Mouse (Mus musculus): ENCODE data around the gene Clk4.

Clk4 gene

DNA sequence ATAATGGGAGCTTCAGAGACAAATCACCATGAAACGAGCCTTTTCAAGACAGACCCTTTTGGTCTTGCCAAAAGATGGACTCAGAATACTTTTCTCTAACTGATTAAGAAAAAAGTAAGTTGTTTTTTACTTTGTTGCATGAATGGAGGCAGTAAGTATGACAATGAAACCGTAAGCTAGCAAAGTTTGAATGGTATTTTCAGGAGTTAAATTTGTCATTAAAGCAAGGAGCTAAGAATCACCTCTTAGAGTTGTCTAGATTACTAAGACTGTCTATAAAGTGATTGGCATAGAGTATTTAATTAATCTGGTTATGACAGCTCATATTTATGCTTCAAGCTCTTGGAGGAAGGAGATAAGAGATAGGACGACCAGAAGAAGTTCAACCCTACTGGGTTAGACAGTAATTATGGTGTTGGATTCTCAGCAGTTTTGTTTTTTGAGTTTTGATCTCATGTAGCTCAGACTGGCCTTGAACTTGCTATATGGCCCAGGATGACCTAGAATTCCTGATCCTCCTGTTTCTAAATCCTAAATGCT is at the start of gene Clk4:
TSS of gene Clk4 (plus strand) at position 51 of the 540 bp plus-strand sequence.
- in situ Hi-C loops (cut with MboI; ENCODE audit: low sequenced_read_pairs): no loop called here

DNA sequence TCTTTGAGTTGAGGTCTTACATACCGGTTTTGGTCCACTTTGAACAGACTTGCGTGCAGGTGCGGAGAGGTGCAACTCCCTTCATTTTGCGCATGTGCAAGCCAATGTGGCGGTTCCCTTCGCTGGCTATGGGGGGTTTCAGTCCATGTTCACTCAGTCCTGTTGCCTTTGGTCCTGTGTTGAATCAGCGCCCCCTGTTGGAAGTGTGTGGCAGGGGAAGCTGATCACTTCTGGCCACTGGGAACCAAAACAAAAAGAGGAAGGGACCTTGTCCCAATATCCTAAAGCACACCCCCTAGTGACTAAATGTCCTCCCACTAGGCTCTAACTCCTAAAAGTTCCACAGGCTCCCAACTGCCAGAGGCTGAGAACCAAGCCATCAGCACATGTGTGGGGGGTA is 47.5 kb upstream of the Clk4 start:
- in situ Hi-C loops (cut with MboI; ENCODE audit: low sequenced_read_pairs): no loop called here

GRCm38 (mm10) chr11:51219396-51219980 is 42.0 kb upstream of the Clk4 start:
- in situ Hi-C loops (cut with MboI; ENCODE audit: low sequenced_read_pairs): no loop called here

DNA sequence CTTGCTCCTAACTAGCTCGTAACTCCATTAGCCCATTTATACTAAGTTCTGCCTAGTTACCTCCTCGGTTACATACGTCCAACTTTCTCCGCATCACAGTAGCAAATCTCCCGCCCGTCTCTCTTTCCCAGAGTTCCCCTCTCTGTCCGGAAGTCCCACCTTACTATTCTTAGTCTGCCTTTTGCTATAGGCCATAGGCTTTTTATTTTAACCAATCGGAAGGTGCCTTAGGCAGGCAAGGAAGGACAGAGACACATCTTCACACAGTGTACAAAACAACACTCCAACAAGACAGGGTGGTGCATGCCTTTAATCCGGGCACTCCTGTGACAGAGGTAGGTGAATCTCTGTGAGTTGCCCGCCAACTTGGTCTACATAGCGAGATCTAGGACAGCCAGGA is 41.2 kb upstream of the Clk4 start, which contains the start of gene Gm12569:
TSS of gene Gm12569 (plus strand) at position 166 of the 400 bp plus-strand sequence.
- in situ Hi-C loops (cut with MboI; ENCODE audit: low sequenced_read_pairs): no loop called here

GRCm38 (mm10) chr11:51227104-51227503 is 34.4 kb upstream of the Clk4 start:
- in situ Hi-C loops (cut with MboI; ENCODE audit: low sequenced_read_pairs): no loop called here

- in situ Hi-C loops (cut with MboI; ENCODE audit: low sequenced_read_pairs): no loop called here
Measured at GRCm38 (mm10) chr11:51234626-51235025, 26.9 kb upstream of the Clk4 start.

GRCm38 (mm10) chr11:51242897-51243296 is 18.6 kb upstream of the Clk4 start:
- in situ Hi-C loops (cut with MboI; ENCODE audit: low sequenced_read_pairs): no loop called here

GRCm38 (mm10) chr11:51257006-51257405 is 4.5 kb upstream of the Clk4 start:
- in situ Hi-C loops (cut with MboI; ENCODE audit: low sequenced_read_pairs): no loop called here

DNA sequence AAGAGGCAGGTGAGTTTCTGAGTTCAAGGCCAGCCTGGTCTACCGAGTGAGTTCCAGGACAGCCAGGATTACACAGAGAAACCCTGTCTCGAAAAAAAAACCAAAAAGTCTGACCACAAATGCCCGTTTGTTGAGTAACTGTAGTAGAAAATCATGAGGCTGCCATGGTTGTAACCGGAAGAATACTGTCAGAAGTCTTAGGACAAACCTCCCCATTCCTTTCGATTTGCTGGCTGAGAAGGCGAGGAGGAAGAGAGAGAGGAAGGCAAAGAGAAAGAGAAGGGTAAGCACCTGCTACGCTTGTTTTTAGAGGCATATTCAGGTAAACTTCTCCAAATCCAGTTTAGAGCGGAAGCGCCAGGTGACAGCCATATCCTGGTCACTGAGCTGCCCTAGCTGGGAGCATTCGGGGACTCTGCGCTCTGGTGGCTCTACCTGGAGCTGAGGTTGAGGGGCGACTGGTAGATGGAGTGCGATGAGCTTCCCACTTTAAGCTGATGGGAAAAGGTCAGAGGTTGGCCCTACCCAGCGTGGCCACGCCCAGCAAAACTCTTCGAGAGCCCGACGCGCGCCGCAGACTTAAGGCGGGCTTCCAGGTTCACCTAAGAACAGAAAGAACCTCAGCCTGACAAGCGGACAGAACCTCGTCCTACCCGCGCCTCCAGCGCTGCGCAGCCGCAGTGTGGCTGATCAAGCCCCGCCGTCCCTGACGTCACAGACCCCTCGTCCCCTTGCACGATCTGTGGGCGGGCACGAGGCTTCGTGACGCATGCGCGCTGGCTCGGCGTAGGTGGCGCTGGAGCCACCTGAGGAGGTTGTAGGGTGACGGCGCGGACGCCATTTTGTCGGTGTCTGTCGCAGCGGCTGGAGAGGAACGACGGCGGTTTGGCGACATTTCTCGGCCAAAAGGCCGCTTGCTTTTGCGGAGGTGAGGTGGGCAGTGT is 1.1 kb downstream of the Clk4 start, which contains the start of gene BC049762:
TSS of gene BC049762 (minus strand) at position 705 of the 944 bp plus-strand sequence.
- in situ Hi-C loops (cut with MboI; ENCODE audit: low sequenced_read_pairs): no loop called here

- in situ Hi-C loops (cut with MboI; ENCODE audit: low sequenced_read_pairs): no loop called here
Measured at GRCm38 (mm10) chr11:51263286-51263831, 1.8 kb downstream of the Clk4 start.

- in situ Hi-C loops (cut with MboI; ENCODE audit: low sequenced_read_pairs): no loop called here
Measured at GRCm38 (mm10) chr11:51264352-51264751, 2.8 kb downstream of the Clk4 start.

- in situ Hi-C loops (cut with MboI; ENCODE audit: low sequenced_read_pairs): no loop called here
Measured at GRCm38 (mm10) chr11:51265326-51265725, 3.8 kb downstream of the Clk4 start.

- in situ Hi-C loops (cut with MboI; ENCODE audit: low sequenced_read_pairs): no loop called here
Measured at GRCm38 (mm10) chr11:51274418-51274817, 12.9 kb downstream of the Clk4 start.

DNA sequence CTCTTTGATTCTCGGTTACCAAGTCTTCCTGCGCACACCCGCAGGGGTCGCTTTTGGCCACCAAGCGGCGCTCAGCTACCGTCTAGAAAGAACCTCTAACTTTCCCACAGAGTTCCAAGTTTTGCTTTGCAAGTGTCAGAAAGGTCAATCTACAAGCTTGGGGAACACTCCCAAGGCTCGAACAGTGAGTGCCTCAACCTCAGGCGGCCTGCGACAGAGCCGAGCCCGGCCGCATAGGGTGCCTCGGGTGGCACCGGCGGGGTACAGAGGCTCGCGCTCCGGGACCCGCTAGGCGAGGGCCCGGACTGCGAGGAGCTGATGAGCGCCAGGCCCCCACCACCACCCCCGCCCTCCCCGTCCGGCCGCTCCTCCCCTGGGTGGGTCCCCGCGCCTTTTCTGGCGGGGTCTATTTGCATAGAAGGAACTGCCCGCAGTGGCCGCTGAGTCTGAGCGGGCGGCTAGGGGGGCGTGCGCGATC is 28.1 kb downstream of the Clk4 start, which contains the start of gene Col23a1:
TSS of gene Col23a1 (plus strand) at position 357 of the 478 bp plus-strand sequence.
- in situ Hi-C loops (cut with MboI; ENCODE audit: low sequenced_read_pairs): no loop called here

DNA sequence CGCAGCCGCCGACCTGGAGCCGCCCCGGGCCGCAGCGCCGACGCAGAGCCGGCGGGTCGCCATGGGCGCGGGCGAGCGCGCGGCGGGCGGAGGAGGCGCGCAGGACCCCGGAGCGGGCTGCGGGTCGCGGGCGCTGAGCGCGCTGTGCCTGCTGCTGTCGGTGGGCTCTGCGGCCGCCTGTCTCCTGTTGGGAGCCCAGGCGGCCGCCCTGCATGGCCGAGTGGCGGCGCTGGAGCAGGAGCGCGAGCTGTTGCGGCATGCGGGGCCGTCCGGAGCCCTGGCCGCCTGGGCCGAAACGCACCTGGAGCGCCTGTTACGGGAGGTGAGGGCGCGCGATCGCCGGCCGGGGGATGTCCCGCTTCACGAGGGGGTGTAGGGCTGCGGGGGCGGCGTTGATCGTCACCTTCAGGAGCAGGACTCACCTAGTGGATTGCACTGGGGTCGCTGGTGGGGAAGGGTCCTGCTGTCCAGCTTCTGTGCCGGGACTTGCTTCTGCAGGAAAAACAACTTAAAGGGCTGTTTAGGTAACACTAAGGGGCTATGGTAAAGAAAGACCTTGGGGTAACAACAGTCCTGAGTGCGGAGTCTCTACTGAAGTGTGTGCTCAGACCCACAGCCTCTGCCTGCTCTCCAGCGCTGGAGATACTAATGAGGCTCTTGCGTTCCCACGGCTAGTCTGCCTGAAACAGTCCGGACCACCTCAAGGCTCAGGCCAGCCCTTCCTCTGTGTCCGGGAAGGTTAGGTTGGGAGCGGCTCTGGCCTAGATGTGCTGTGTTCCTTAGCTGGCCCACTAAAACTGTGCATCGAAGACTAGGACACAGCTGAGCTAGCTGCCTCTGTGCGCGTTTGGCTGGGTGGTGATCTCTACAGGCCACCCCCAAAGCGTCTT is 28.8 kb downstream of the Clk4 start:
- in situ Hi-C loops (cut with MboI; ENCODE audit: low sequenced_read_pairs): no loop called here

DNA sequence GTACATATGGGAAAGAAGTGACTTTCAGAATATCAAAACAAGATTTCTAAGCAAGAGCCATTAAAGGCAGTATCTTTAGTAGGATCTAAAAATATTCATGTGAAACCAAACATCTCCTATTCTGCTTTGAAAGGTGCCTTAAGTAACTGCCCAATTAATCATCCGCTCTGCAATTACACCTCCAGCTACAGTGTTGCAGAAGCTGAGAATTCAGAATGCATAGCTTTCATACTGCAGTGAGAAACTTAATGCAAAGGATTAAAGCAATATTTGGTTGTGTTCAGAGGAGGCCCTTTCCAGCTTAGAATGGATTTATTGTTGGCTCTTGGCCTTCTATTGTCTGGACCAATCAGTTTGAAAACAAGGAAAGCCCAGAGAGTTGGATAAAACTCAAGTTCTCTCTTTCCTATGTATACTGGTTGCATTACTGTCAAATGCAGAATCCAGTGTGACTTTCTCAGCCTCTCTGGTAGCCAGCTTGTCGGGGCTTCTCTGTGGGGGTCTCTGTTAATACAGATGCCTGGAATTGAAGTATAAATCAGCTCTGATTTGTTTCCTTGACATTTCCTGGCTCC is 32.5 kb downstream of the Clk4 start:
- in situ Hi-C loops (cut with MboI; ENCODE audit: low sequenced_read_pairs): no loop called here

GRCm38 (mm10) chr11:51295742-51296141 is 34.2 kb downstream of the Clk4 start:
- in situ Hi-C loops (cut with MboI; ENCODE audit: low sequenced_read_pairs): no loop called here

- in situ Hi-C loops (cut with MboI; ENCODE audit: low sequenced_read_pairs): no loop called here
Measured at GRCm38 (mm10) chr11:51298691-51299090, 37.2 kb downstream of the Clk4 start.

DNA sequence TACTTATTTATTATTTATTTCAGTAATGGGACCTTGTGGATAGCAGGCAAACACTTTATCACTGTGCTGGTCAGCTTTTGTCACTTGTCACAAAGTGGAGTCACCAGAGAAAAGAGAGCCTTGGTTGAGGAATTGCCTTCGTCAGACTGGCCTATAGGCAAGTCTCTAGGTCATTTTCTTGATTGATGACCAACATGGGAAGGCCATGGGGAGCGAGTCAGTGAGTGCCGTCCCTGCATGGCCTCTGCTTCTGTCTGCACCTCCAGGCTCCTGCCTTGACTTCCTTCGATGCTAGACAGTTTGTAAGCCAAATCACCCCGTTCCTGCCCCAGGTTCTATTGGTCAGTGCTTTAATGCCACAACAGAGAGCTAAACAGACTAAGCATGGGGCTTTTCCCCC is 40.9 kb downstream of the Clk4 start:
- in situ Hi-C loops (cut with MboI; ENCODE audit: low sequenced_read_pairs): loop anchor here (10.0 kb wide), 1 partner anchor 222 kb away; no protein-coding TSS in a partner anchor
